In the genomic region with DNA sequence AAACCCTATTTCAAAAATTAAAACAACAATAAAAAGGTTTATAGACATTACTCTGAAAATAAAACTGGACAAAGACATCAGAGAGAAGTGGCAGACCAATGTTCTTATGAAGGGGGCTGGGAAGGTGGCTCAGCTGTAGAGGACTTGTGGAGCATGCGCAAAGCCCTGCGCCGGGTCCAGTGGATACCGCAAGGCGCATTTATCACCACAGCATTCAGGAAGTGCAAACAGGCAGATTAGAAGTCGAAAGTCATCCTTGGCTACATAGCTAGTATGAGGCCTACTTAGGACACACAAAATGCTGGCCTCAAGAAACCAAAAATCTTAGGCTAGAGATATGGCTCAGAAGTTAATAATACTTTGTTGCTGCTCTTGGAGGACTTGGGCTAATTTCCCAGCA, we compare ENCODE assay signal across 12 mouse cellular contexts. TPM values are rescaled to one million over a fixed set of nuclear protein-coding genes. Genes with fewer than 3 reads are reported as not detected.
"Had no signal": no experiment of that assay in that cellular context is flagged by ENCODE, and none has a peak within 500 bp of the region (broad histone marks: within the 10 kb centered on the region; RNA-seq: fewer than 3 reads in every experiment).

No protein-coding gene starts in this region.

- H3K9ac ChIP-seq: intestine, embryonic 15.5 days; limb, embryonic 13.5 days; lung, embryonic 15.5 days; midbrain, embryonic 13.5 days; stomach, embryonic 15.5 days had no signal

- H3K9me3 ChIP-seq: intestine, embryonic 15.5 days; limb, embryonic 13.5 days; lung, embryonic 15.5 days; midbrain, embryonic 13.5 days; stomach, embryonic 15.5 days had no signal

- ATAC-seq: intestine, embryonic 15.5 days; midbrain, embryonic 13.5 days had no signal

- H3K27me3 ChIP-seq: intestine, embryonic 15.5 days; limb, embryonic 13.5 days; lung, embryonic 15.5 days; midbrain, embryonic 13.5 days; stomach, embryonic 15.5 days had no signal

- H3K4me3 ChIP-seq: intestine, embryonic 15.5 days; limb, embryonic 13.5 days; lung, embryonic 15.5 days; midbrain, embryonic 13.5 days; myocyte; stomach, embryonic 15.5 days had no signal

- H3K4me1 ChIP-seq: intestine, embryonic 15.5 days; limb, embryonic 13.5 days; lung, embryonic 15.5 days; midbrain, embryonic 13.5 days; stomach, embryonic 15.5 days had no signal

- DNase-seq: kidney, adult 8-10 months; left cerebral cortex, postnatal 4 days; spleen, adult 18-20 months; thymus, adult 2 months; thymus, postnatal 25 days had no signal

- H3K36me3 ChIP-seq: intestine, embryonic 15.5 days; lung, embryonic 15.5 days; stomach, embryonic 15.5 days had no signal

- H3K27ac ChIP-seq: intestine, embryonic 15.5 days; limb, embryonic 13.5 days; lung, embryonic 15.5 days; midbrain, embryonic 13.5 days; stomach, embryonic 15.5 days had no signal

- H3K4me2 ChIP-seq: intestine, embryonic 15.5 days; limb, embryonic 13.5 days; lung, embryonic 15.5 days; midbrain, embryonic 13.5 days; stomach, embryonic 15.5 days had no signal

RNA-seq across cellular contexts. Expression of gene Prss53, which starts 32.5 kb away (rescaled TPM):
- total RNA-seq: neutrophil, adult 5-6 weeks had no signal

RNA-seq across cellular contexts. Expression of gene Stx1b, which starts 33.9 kb away (rescaled TPM):
- total RNA-seq: neutrophil, adult 5-6 weeks had no signal
